Mouse (Mus musculus) MEL (cell line): ENCODE data around the gene Pemt.

Experiments used
- CHD1 ChIP-seq: IDR thresholded peaks from 2 replicates; pipeline ENCODE4 v1.6.1; 2012; ENCODE audit warnings: low read depth, mild to moderate bottlenecking, inconsistent platforms, low read length, improper control_type of control experiment
- CTCF ChIP-seq, 3 experiments: IDR thresholded peaks in 2 of 3; conservative IDR thresholded peaks in 1 of 3; 2 replicates each; pipeline ENCODE4 v1.5.1; 2011 to 2012; ENCODE audit warnings: low read length in 3 of 3, low read depth in 2 of 3, mild to moderate bottlenecking in 2 of 3, improper control_type of control experiment in 1 of 3, inconsistent platforms in 1 of 3, mixed read lengths in 1 of 3, moderate library complexity in 1 of 3; ENCODE audit not compliant: control insufficient read depth in 1 of 3, insufficient read depth in 1 of 3, poor library complexity in 1 of 3, severe bottlenecking in 1 of 3
- EP300 ChIP-seq, 2 experiments: IDR thresholded peaks; 2 replicates each; pipeline ENCODE4 v1.6.1; 2011; ENCODE audit warnings: improper control_type of control experiment in 2 of 2, low read length in 2 of 2, low read depth in 1 of 2, mild to moderate bottlenecking in 1 of 2
- ETS1 ChIP-seq: IDR thresholded peaks from 2 replicates; pipeline ENCODE4 v1.6.1; 2012; ENCODE audit warnings: low read depth, mild to moderate bottlenecking, inconsistent platforms, low read length, improper control_type of control experiment, moderate library complexity
- MAZ ChIP-seq: IDR thresholded peaks from 2 replicates; pipeline ENCODE4 v1.6.1; 2012; ENCODE audit warnings: low read depth, mild to moderate bottlenecking, inconsistent platforms, low read length, improper control_type of control experiment
- MEF2A ChIP-seq: IDR thresholded peaks from 2 replicates; pipeline ENCODE4 v1.6.1; 2014; ENCODE audit warnings: low read depth, mild to moderate bottlenecking, inconsistent platforms, low read length, improper control_type of control experiment; ENCODE audit not compliant: poor library complexity, insufficient replicate concordance, severe bottlenecking; ENCODE audit errors: extremely low read depth
- POLR2A ChIP-seq, 2 experiments: IDR thresholded peaks; 2 replicates each; pipeline ENCODE4 v1.6.1; 2011 to 2012; ENCODE audit warnings: low read length in 2 of 2, mild to moderate bottlenecking in 2 of 2, control low read depth in 1 of 2, improper control_type of control experiment in 1 of 2, low read depth in 1 of 2, moderate library complexity in 1 of 2; ENCODE audit not compliant: control insufficient read depth in 1 of 2, insufficient read depth in 1 of 2, poor library complexity in 1 of 2
- USF1 ChIP-seq: IDR thresholded peaks from 2 replicates; pipeline ENCODE4 v1.6.1; 2014; ENCODE audit warnings: low read depth, mild to moderate bottlenecking, inconsistent platforms, low read length, improper control_type of control experiment, moderate library complexity

GRCm38 (mm10) chr11:60068631-60069030 lies 22.3 kb upstream of the Pemt start:
- TF ChIP-seq POLR2A (IDR thresholded peaks at IDR 0.05; ENCODE audit: control insufficient read depth in 1 of 2, insufficient read depth in 1 of 2, low read depth in 1 of 2, low read length in 2 of 2, poor library complexity in 1 of 2) (no peak), MEF2A (no peak), CTCF (IDR thresholded peaks at IDR 0.05 in 2 of 3, conservative IDR thresholded peaks at IDR 0.05 in 1 of 3; ENCODE audit: control insufficient read depth in 1 of 3, insufficient read depth in 1 of 3, low read depth in 2 of 3, low read length in 3 of 3, poor library complexity in 1 of 3, severe bottlenecking in 1 of 3) (no peak), EP300 (IDR thresholded peaks at IDR 0.05; ENCODE audit: low read depth in 1 of 2, low read length in 2 of 2) (no peak), CHD1 (no peak), MAZ (no peak), ETS1 (no peak), USF1 (no peak)
